9 mouse cellular contexts compared by ENCODE assay signal in the genomic region with DNA sequence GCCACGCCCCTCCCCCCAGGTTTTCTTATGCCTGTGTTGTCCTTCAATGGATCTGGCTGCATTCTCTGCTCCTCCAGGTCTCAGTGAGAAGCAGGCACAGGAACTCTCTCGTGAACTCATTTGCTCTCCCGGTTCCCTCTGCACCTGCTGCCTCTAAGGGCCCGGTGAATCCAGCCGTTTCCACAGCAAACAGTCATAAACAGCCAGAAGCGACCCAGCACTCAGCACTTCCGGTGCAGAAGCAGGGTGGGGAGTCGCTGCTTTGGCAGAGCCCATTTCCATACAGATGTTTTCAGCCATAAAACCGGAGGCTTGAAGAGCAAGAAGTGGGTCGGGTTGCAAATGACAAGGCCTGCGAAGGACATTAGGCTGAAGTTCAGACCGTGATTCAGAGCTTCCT.
DNase-seq lines count a peak whose midpoint lies in the region; ATAC-seq lines count a peak whose summit lies in the region.
"Had no signal": no experiment of that assay in that cellular context is flagged by ENCODE, and none has a peak within 500 bp of the region (broad histone marks: within the 10 kb centered on the region; RNA-seq: fewer than 3 reads in every experiment).

No protein-coding gene starts in this region.

- no peak overlapping the region for H3K27ac ChIP-seq in intestine, embryonic 14.5 days (ENCODE audit: low read depth)

- 0 out of 2 replicates have a peak overlapping the region, but pooled peaks have one; percentile 10 for H3K9ac ChIP-seq in intestine, embryonic 14.5 days (ENCODE audit: low read length)

- H3K27me3 ChIP-seq in intestine, embryonic 14.5 days (replicated peaks; ENCODE audit: control insufficient read depth, insufficient read depth, low read length) = no peaks in the 10 kb centered on the region

- 17% methylated on average over 12 of the region's 12 CpGs for WGBS in intestine, embryonic 14.5 days

- peak; percentile 9 for DNase-seq in kidney, adult 9 months
- DNase-seq in kidney, adult 18-20 months = no peak
- peak; percentile 42 for DNase-seq in T-cell, adult 2 months (ENCODE audit: low spot score)
- peak; percentile 59 for DNase-seq in intestine, embryonic 14.5 days (ENCODE audit: low spot score)
- DNase-seq in frontal cortex, postnatal 25 days (ENCODE audit: low spot score in 2 of 2) = no peak
- no peak for DNase-seq in cerebellum, postnatal 4 days (ENCODE audit: low spot score in 2 of 2)
- DNase-seq: lung, postnatal 36 days had no signal

- H3K4me3 ChIP-seq in intestine, embryonic 14.5 days (ENCODE audit: low read depth, low read length) = no peak overlapping the region

- no peaks in the 10 kb centered on the region for H3K9me3 ChIP-seq in intestine, embryonic 14.5 days (ENCODE audit: control insufficient read depth, low read length)

- H3K4me1 ChIP-seq in intestine, embryonic 14.5 days (replicated peaks; ENCODE audit: control insufficient read depth, insufficient read depth, low read length) = no peaks in the 10 kb centered on the region

- peak; percentile 67 for ATAC-seq in intestine, embryonic 14.5 days (replicated peaks; ENCODE audit: low FRiP score, low TSS enrichment, low read depth)
- peak; percentile 49 for ATAC-seq in neutrophil, adult 5-6 weeks (ENCODE audit: extremely low read depth, insufficient number of reproducible peaks, low FRiP score, poor library complexity, severe bottlenecking)
- no peak for ATAC-seq in frontal cortex, adult (ENCODE audit: low TSS enrichment)

- peak overlapping the region; percentile 14; the same call in 1 of the 2 replicates for H3K4me2 ChIP-seq in intestine, embryonic 14.5 days (ENCODE audit: low read length)

- no peaks in the 10 kb centered on the region for H3K36me3 ChIP-seq in intestine, embryonic 14.5 days (ENCODE audit: control insufficient read depth, insufficient read depth, low read length)

Comparison
In these comparisons a context has a peak if more than half of its experiments do, and no peak if none do; other contexts are left out.
1. DNase-seq: peak in kidney, adult 9 months (single experiment), T-cell, adult 2 months (single experiment) and intestine, embryonic 14.5 days (single experiment); none in kidney, adult 18-20 months (single experiment), frontal cortex, postnatal 25 days (0 of 2) and cerebellum, postnatal 4 days (0 of 2).